Mouse (Mus musculus) gastrocnemius, postnatal 36 days (tissue): Measurements from ENCODE around the gene Nuak2. TPM values are rescaled to one million over a fixed set of nuclear protein-coding genes. Genes with fewer than 3 reads are reported as not detected.
A peak's percentile ranks its signal among the peaks of the same experiment; 100 is the strongest.

Experiments
- DNase-seq, 2 experiments: peaks; one replicate each; pipeline ENCODE4 v3.0.0; 2022
- intact Hi-C: fragments of 180-260 bp; cut with DNase I; formaldehyde crosslinking; loops from one replicate; pipeline ENCODE4 v1.15.1; 2025
- total RNA-seq, 2 experiments: library from RNA; stranded (reverse); gene quantifications; 2 replicates each; pipeline ENCODE4 v1.2.3; 2021

Gene Nuak2
- total RNA-seq, 2 experiments from 2014 or later = 0.59 to 0.99 TPM

DNA sequence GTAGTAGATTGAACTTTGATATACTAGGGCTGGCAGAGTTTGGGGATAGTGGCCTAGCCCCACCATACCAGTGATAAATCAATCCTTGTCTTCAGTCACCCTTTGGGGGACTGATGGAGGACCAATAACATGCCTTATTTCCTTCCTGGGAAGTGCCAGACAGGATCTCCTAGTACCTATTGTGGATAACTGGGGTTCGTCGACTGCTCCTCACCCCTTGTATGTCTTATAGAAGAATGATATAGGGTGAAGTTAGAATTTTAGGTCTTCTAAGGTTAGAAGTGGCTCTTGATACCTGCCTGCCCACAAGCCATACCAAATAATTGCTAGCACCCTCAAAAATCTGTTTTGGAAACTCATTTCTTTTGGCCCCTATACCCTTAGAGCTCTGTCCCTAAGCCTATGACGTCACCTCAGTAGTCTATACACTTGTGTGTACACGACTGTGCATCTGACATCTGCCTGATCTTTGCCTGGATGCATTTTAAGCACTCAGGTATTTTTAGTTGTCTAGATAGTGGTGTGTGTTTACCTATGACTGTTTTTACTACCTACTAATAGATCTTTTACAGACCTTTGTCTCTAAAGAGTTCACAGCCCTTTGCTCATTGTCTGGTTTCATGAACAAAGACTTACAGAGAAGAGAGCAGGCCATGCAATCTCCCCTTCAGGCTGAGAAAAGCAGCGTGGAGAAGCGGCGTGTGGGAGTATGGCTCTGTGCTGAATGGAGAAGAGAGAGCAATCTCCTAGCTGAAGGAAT lies 6.1 kb downstream of the Nuak2 start:
- intact Hi-C loops = no loop called here
- no peak for DNase-seq

GRCm38 (mm10) chr1:132322711-132323542 lies 7.0 kb downstream of the Nuak2 start:
- intact Hi-C loops = no loop called here
- DNase-seq = no peak

- no peak for DNase-seq
- intact Hi-C loops = no loop called here
Observed at GRCm38 (mm10) chr1:132326777-132327176, 10.9 kb downstream of the Nuak2 start.

DNA sequence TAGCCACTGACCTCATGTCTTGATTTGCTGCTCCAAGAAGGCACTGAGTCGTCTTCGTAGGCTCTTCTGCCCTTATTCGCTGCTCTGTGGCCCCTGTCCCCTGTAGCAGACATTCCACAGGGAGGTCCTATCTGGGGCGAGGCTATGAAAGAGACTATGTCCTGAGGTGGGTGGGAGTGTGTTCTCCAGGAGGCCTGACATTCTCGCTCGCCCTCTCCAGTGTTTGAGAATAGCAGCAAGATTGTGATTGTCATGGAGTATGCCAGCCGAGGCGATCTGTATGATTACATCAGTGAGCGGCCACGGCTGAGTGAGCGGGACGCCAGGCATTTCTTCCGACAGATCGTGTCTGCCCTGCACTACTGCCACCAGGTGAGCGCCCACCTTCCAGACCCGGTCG lies 11.6 kb downstream of the Nuak2 start:
- no peak for DNase-seq
- intact Hi-C loops = no loop called here

GRCm38 (mm10) chr1:132328565-132328964 lies 12.6 kb downstream of the Nuak2 start:
- no peak for DNase-seq
- intact Hi-C loops = no loop called here

GRCm38 (mm10) chr1:132329656-132330055 lies 13.7 kb downstream of the Nuak2 start:
- no peak for DNase-seq
- intact Hi-C loops = no loop called here

GRCm38 (mm10) chr1:132330397-132330796 lies 14.5 kb downstream of the Nuak2 start:
- intact Hi-C loops = no loop called here

GRCm38 (mm10) chr1:132331283-132331682 lies 15.4 kb downstream of the Nuak2 start:
- DNase-seq = no peak
- intact Hi-C loops = no loop called here

More at GRCm38 (mm10) chr1:132330397-132330796, 14.5 kb downstream of the Nuak2 start:
- no peak for DNase-seq

- DNase-seq = no peak
- intact Hi-C loops = no loop called here
Observed at GRCm38 (mm10) chr1:132333201-132333600, 17.3 kb downstream of the Nuak2 start.

DNA sequence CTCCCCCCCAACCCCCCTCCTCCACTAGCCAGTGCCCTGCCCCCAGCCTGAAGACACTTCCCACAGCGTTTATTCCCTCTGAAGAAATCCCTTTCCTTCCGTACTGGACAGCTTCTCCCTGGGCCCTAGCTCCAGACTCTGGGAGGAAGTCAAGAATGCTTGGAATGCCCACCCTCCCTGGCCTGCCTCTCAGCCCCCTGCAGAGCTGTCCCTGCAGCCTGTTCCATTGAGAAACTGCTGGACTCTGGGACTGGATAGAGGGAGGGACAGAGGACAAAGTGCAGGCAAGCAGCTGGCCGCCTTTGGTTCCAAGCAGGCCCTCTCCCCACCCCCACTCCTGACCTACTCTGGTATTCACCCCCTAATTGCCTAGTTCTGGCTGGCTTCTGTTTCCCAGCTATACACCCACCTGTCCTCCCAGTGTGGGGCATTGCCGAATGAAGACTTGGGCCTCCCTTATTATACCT lies 17.8 kb downstream of the Nuak2 start:
- intact Hi-C loops = no loop called here
- peak; percentile 53 to 65 for DNase-seq

GRCm38 (mm10) chr1:132334178-132334801 lies 18.4 kb downstream of the Nuak2 start:
- intact Hi-C loops = no loop called here
- no peak for DNase-seq

DNA sequence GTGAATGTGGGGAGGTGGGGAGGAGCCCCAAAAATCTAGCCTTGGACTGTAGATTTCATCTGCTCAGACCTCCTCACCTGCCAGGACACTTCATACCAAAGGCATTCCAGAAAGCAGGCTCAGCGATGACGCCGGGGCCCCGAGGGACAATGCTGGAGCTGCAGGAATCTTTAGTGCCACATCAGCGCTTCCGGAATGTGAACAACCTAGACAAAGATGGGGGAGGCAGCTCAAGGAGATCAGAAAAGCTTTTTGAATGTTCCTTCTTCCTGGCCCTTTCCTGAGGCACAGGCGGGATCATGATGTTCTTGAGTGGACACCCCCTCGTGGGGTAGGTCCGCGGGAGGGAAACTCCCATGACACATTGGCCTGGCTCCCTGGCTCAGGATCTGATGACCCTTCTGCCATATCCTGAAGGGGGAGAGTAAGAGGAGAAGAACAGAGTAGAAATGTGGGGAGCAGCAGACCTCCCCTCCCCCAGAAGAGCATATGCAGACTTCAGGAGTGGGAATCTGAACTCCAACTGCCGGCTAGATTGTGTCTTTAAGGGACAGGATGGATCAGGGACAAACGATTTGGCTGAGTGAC lies 19.5 kb downstream of the Nuak2 start:
- intact Hi-C loops = no loop called here
- DNase-seq = peak; percentile 41 to 66

- intact Hi-C loops = no loop called here
- DNase-seq = no peak
Observed at GRCm38 (mm10) chr1:132336921-132337320, 21.0 kb downstream of the Nuak2 start.

DNA sequence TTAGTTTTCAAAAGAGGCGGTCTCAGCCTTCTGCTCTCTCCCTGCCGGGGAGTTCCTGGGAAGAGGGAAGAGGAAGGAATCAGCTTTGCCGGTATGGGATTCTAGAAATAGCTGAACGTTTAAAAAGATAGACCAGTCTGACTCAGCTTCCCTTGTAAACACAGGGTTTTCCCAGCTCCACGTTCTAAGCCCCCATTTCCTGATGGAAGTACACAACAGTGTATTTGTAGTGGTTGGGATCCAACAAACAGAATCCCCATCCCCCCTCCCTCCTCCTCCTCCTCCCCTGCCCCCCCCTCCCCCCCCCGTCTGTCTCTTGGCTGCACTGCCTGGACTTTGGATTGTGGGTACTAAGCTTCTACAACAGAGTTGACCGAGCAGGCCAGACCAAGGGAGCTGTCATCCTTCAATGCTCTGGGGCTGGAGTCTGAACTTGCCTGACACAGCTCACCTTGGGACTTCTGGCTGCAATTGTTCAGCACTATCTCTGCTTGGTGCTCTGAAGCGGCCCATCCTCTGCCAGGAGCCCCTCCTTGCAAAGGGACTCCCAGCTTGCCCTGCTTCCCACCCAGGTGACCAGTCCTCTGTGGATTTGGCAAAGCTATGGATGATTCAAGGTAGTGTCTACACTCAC lies 22.2 kb downstream of the Nuak2 start:
- DNase-seq = no peak
- intact Hi-C loops = no loop called here

GRCm38 (mm10) chr1:132341731-132342501 lies 26.0 kb downstream of the Nuak2 start:
- DNase-seq = peak; percentile 52 to 57

DNA sequence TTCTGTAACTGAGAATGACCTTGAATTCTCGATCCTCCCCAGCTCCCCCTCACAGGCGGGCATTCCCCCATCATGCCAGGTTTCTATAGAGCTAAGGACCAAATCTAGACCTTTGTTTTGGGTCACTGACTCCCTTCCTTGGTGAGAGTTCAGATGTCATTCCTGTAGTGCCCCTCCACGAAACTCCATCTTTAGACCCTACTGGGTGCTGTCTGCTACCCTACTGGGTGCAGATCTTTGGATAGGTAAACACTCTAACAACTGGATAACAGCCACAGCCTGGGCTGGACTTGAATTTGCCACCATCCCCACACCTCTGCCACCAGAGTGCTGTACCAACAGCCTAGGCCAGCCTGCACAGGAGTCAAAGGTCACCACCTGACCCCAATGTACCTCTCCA lies 26.6 kb downstream of the Nuak2 start:
- DNase-seq = no peak
- intact Hi-C loops = no loop called here

More at GRCm38 (mm10) chr1:132341731-132342501, 26.0 kb downstream of the Nuak2 start:
- intact Hi-C loops = no loop called here

- DNase-seq = no peak
- intact Hi-C loops = no loop called here
Observed at GRCm38 (mm10) chr1:132343191-132343590, 27.3 kb downstream of the Nuak2 start.

DNA sequence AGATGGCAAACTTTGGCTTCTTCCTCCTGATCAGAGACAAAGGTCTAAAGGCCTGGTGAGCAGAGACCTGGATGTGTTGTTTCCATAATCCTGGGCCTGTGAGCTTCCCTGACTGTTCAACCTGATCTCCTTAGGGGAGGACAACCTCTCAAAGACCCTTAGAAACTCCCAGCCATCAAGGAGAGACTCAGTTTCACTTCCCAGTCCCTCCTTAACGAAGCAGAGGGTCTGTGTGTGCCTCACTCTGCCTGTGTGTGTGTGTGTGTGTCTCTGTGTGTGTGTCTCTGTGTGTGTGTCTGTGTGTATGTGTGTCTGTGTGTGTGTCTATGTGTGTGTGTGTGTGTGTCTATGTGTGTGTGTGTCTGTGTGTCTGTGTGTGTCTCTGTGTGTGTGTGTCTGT lies 27.7 kb downstream of the Nuak2 start:
- intact Hi-C loops = no loop called here
- no peak for DNase-seq

GRCm38 (mm10) chr1:132345514-132345913 lies 29.6 kb downstream of the Nuak2 start:
- intact Hi-C loops = no loop called here
- DNase-seq = no peak
